Mouse (Mus musculus): ENCODE measurements at regions not wholly inside any gene's neighbourhood (a gene's known extent, or its start where the extent isn't known, plus 50 kb on each side); places are given as distances from the start of the nearest gene placed in this dataset.
A peak's percentile ranks its signal among the peaks of the same experiment; 100 is the strongest.
"Not testable (repeated sequence)": the region's sequence is repeated elsewhere in the genome, so short reads cannot be mapped to it uniquely, and the experiment has no call there.

- no peak for DNase-seq
Observed at GRCm38 (mm10) chr17:14144082-14144481, 60.0 kb downstream of the Dact2 start.

- no peak for DNase-seq
Observed at GRCm38 (mm10) chr17:14141669-14142068, 62.4 kb downstream of the Dact2 start.

- DNase-seq: no peak
Observed at GRCm38 (mm10) chr17:14140266-14140665, 63.8 kb downstream of the Dact2 start.

- no peak for DNase-seq
Observed at GRCm38 (mm10) chr17:14138941-14139340, 65.2 kb downstream of the Dact2 start.

GRCm38 (mm10) chr17:14136702-14137315 is 67.3 kb downstream of the Dact2 start:
- DNase-seq: no peak

GRCm38 (mm10) chr17:14134604-14135003 is 69.5 kb downstream of the Dact2 start:
- no peak for DNase-seq

GRCm38 (mm10) chr17:14133986-14134385 is 70.1 kb downstream of the Dact2 start:
- DNase-seq: no peak

GRCm38 (mm10) chr17:14127031-14127430 is 67.7 kb upstream of the Gm7358 start:
- not testable (repeated sequence) for DNase-seq

- DNase-seq: no peak
Observed at GRCm38 (mm10) chr17:14118863-14119262, 59.5 kb upstream of the Gm7358 start.

GRCm38 (mm10) chr17:14116223-14116622 is 56.9 kb upstream of the Gm7358 start:
- no peak for DNase-seq

GRCm38 (mm10) chr17:14114856-14115255 is 55.5 kb upstream of the Gm7358 start:
- DNase-seq: no peak

GRCm38 (mm10) chr17:14111692-14112091 is 52.4 kb upstream of the Gm7358 start:
- peak; percentile 51 for DNase-seq

Measured in retina, postnatal 1 day (tissue).